Mouse (Mus musculus) liver, embryonic 14.5 days (tissue): Measurements from ENCODE around the gene Ube4b.

Source experiments
- CTCF ChIP-seq: IDR thresholded peaks from 2 replicates; pipeline ENCODE4 v1.5.1; 2016; ENCODE audit warnings: antibody characterized with exemption, low read depth, control low read depth
- EP300 ChIP-seq: IDR thresholded peaks from 2 replicates; pipeline ENCODE4 v1.6.1; 2016; ENCODE audit warnings: antibody characterized with exemption, low read depth

- TF ChIP-seq CTCF: no peak
- TF ChIP-seq EP300: no peak
Measured at GRCm38 (mm10) chr4:149304466-149304865, 122.1 kb downstream of the Ube4b start.
